Mouse (Mus musculus) activated CD4-positive, CD25-positive, alpha-beta regulatory T cell (primary cell): ENCODE data around the gene Mtss1l. TPM values are rescaled to one million over a fixed set of nuclear protein-coding genes. Genes with fewer than 3 reads are reported as not detected.

Experiments
- polyA plus RNA-seq, 2 experiments: library from polyadenylated mRNA; unstranded; fragments of 100-300 nt; shearing (Covaris generic); gene quantifications; one replicate each; pipeline ENCODE4 v1.2.1; 2017

Mtss1l gene
- under 1 TPM; 0.15 to 0.27 TPM for polyA plus RNA-seq

GRCm38 (mm10) chr8:110720685-110721598 lies at the start of gene Mtss1l:
Gene Mtss1l, plus strand, starts transcription at chr8:110721476.

Other genes starting within 250 kb of the Mtss1l start
- gene Vac14, start 102.9 kb upstream of the Mtss1l start, polyA plus RNA-seq = 10 to 100 TPM; 34.5 to 43.1 TPM
- under 1 TPM in 1 of 2 experiments, not detected in 1; 0.66 TPM for gene Il34, start 84.4 kb downstream of the Mtss1l start, polyA plus RNA-seq
- gene Cog4, start 125.1 kb downstream of the Mtss1l start, polyA plus RNA-seq = 10 to 100 TPM; 55.2 to 56.9 TPM
- gene Sf3b3, start 125.3 kb downstream of the Mtss1l start, polyA plus RNA-seq = 100 to 1,000 TPM; 139 to 153 TPM
- 1 to 10 TPM; 5.8 to 7.7 TPM for gene Fuk, start 181.0 kb downstream of the Mtss1l start, polyA plus RNA-seq
- gene St3gal2, start 198.4 kb downstream of the Mtss1l start, polyA plus RNA-seq = 10 to 100 TPM; 26.2 to 33.1 TPM